Mouse (Mus musculus): Measurements from ENCODE around the gene Vps45. TPM values are rescaled to one million over a fixed set of nuclear protein-coding genes. Genes with fewer than 3 reads are reported as not detected.

Vps45 gene
- total RNA-seq, 2 experiments from 2014 or later, result 31.7 to 35.0 TPM

GRCm38 (mm10) chr3:96038156-96038555 is 20.1 kb downstream of the Vps45 start:
- no peak for DNase-seq

GRCm38 (mm10) chr3:96036796-96037195 is 21.5 kb downstream of the Vps45 start:
- DNase-seq, result no peak

- no peak for DNase-seq
Measured at GRCm38 (mm10) chr3:96033046-96033445, 25.2 kb downstream of the Vps45 start.

- DNase-seq, result no peak
Measured at GRCm38 (mm10) chr3:96032652-96033017, 25.6 kb downstream of the Vps45 start.

- no peak for DNase-seq
Measured at GRCm38 (mm10) chr3:96031991-96032651, 26.1 kb downstream of the Vps45 start.

GRCm38 (mm10) chr3:96029766-96030165 is 28.5 kb downstream of the Vps45 start:
- DNase-seq, result no peak

- DNase-seq, result no peak
Measured at GRCm38 (mm10) chr3:96029336-96029735, 28.9 kb downstream of the Vps45 start.

- DNase-seq, result no peak
Measured at GRCm38 (mm10) chr3:96027875-96028274, 30.4 kb downstream of the Vps45 start.

- no peak for DNase-seq
Measured at GRCm38 (mm10) chr3:96027145-96027544, 31.1 kb downstream of the Vps45 start.

- no peak for DNase-seq
Measured at GRCm38 (mm10) chr3:96021421-96022128, 36.7 kb downstream of the Vps45 start.

GRCm38 (mm10) chr3:96020735-96021134 is 37.5 kb downstream of the Vps45 start:
- no peak for DNase-seq

- DNase-seq, result no peak
Measured at GRCm38 (mm10) chr3:96017461-96017860, 40.8 kb downstream of the Vps45 start.

- DNase-seq, result no peak
Measured at GRCm38 (mm10) chr3:96016257-96016889, 41.9 kb downstream of the Vps45 start.

- no peak for DNase-seq
Measured at GRCm38 (mm10) chr3:96015681-96016080, 42.6 kb downstream of the Vps45 start.

- DNase-seq, result no peak
Measured at GRCm38 (mm10) chr3:96012805-96013204, 45.5 kb downstream of the Vps45 start.

GRCm38 (mm10) chr3:96008463-96008862 is 49.8 kb downstream of the Vps45 start:
- DNase-seq, result no peak

- DNase-seq, result no peak
Measured at GRCm38 (mm10) chr3:96001560-96001959, 56.7 kb downstream of the Vps45 start.

- no peak for DNase-seq
Measured at GRCm38 (mm10) chr3:96000921-96001501, 57.3 kb downstream of the Vps45 start.

- no peak for DNase-seq
Measured at GRCm38 (mm10) chr3:96000080-96000632, 58.1 kb downstream of the Vps45 start.

GRCm38 (mm10) chr3:95999308-96000079 is 58.8 kb downstream of the Vps45 start:
- DNase-seq, result no peak

GRCm38 (mm10) chr3:95997203-95997721 is 61.0 kb downstream of the Vps45 start:
- no peak for DNase-seq
